Mouse (Mus musculus) heart, postnatal 0 days (tissue): ENCODE measurements around the gene Rgs14. TPM values are rescaled to one million over a fixed set of nuclear protein-coding genes. Genes with fewer than 3 reads are reported as not detected.

Experiments used
- ATAC-seq: fragments of 200-750 bp; cut with Nextera tagmentation; 2 replicates; pipeline ENCODE4 v1.8.0; 2017; ENCODE audit warnings: low read depth, moderate number of reproducible peaks, moderate library complexity; ENCODE audit not compliant: insufficient read depth
- DNase-seq: peaks from one replicate; pipeline ENCODE4 v3.0.0-alpha.2; 2016; ENCODE audit warnings: low spot score
- H3K27ac ChIP-seq: fragments of 300-500 bp; sonication (generic); 2 replicates; pipeline ENCODE4 v1.5.1; 2014; ENCODE audit warnings: low read depth, mild to moderate bottlenecking
- H3K27me3 ChIP-seq: fragments of 300-500 bp; sonication (generic); 2 replicates; pipeline ENCODE4 v1.6.1; 2014; ENCODE audit warnings: low read length, mixed read lengths; ENCODE audit not compliant: control insufficient read depth, insufficient read depth
- H3K36me3 ChIP-seq: fragments of 300-500 bp; sonication (generic); replicated peaks from 2 replicates; pipeline ENCODE4 v1.6.1; 2014; ENCODE audit warnings: low read length, mixed read lengths; ENCODE audit not compliant: control insufficient read depth, insufficient read depth
- H3K4me1 ChIP-seq: fragments of 300-500 bp; sonication (generic); 2 replicates; pipeline ENCODE4 v1.6.1; 2014; ENCODE audit warnings: antibody characterized with exemption; ENCODE audit not compliant: control insufficient read depth, insufficient read depth
- H3K4me2 ChIP-seq: fragments of 300-500 bp; sonication (generic); 2 replicates; pipeline ENCODE4 v1.6.1; 2014; ENCODE audit warnings: low read depth, mild to moderate bottlenecking, low read length, moderate library complexity
- H3K4me3 ChIP-seq: fragments of 300-500 bp; sonication (generic); 2 replicates; pipeline ENCODE4 v1.5.1; 2014; ENCODE audit warnings: low read depth, low read length
- H3K9ac ChIP-seq: fragments of 300-500 bp; sonication (generic); replicated peaks from 2 replicates; pipeline ENCODE4 v1.6.1; 2014; ENCODE audit warnings: low read depth, low read length, mixed read lengths
- H3K9me3 ChIP-seq: fragments of 300-500 bp; sonication (generic); replicated peaks from 2 replicates; pipeline ENCODE4 v1.6.1; 2016; ENCODE audit warnings: low read length; ENCODE audit not compliant: control insufficient read depth
- CTCF ChIP-seq: IDR thresholded peaks from 2 replicates; pipeline ENCODE4 v1.5.1; 2016; ENCODE audit warnings: antibody characterized with exemption, control low read depth, low read depth
- EP300 ChIP-seq: IDR thresholded peaks from 2 replicates; pipeline ENCODE4 v1.6.1; 2016; ENCODE audit warnings: antibody characterized with exemption, low read depth
- whole genome bisulfite sequencing: fragments of 180-500 bp; shearing (Covaris S2); extraction: QIAGEN DNeasy Blood & Tissue Kit; methylation state at CpG from one replicate; pipeline ENCODE4 v1.1.7; 2014; 5-methylcytosine and 5-hydroxymethylcytosine counted together
- polyA plus RNA-seq: library from polyadenylated mRNA; unstranded; fragments of >200 nt; fragmentation: Nextera tagmentation; extraction: Ambion mirVana; gene quantifications from 2 replicates; pipeline ENCODE4 v1.2.1, GENCODE M21; 2015
- total RNA-seq: library from RNA; depleted of rRNA; stranded (reverse); fragments of >200 nt; gene quantifications from 2 replicates; pipeline ENCODE4 v1.2.3, GENCODE M21; 2014; ENCODE audit warnings: low replicate concordance

Rgs14 gene
- total and polyA plus RNA-seq, 2 experiments from 2014 or later: 0.30 to 1.1 TPM

- ATAC-seq: peak; percentile 79
- peaks cover 83% of the 10 kb centered on the region for H3K27me3 ChIP-seq
- H3K4me3 ChIP-seq: no peak overlapping the region
- no peaks in the 10 kb centered on the region for H3K36me3 ChIP-seq
- 11% methylated on average over 12 of the region's 12 CpGs for WGBS
- H3K9ac ChIP-seq: no peak overlapping the region
- H3K4me2 ChIP-seq: no peak overlapping the region
- peak; percentile 88 for TF ChIP-seq CTCF
- no peak for TF ChIP-seq EP300
- H3K9me3 ChIP-seq: no peaks in the 10 kb centered on the region
- H3K4me1 ChIP-seq: no peaks in the 10 kb centered on the region; the same call in 1 of the 2 replicates
- DNase-seq: peak; percentile 59
- no peak overlapping the region for H3K27ac ChIP-seq
Observed at GRCm38 (mm10) chr13:55418004-55418403, 48.5 kb downstream of the Rgs14 start.

- no peak for ATAC-seq
- H3K27me3 ChIP-seq: peaks cover 71% of the 10 kb centered on the region
Observed at GRCm38 (mm10) chr13:55419142-55419541, 49.6 kb downstream of the Rgs14 start.

GRCm38 (mm10) chr13:55420018-55420932 is 50.7 kb downstream of the Rgs14 start:
- peak overlapping the region; percentile 47 for H3K4me2 ChIP-seq
- DNase-seq (no peak), ATAC-seq (no peak)
- no peaks in the 10 kb centered on the region for H3K9me3 ChIP-seq
- WGBS: 21% methylated on average over 51 of the region's 51 CpGs
- H3K9ac ChIP-seq: no peak overlapping the region
- no peak for TF ChIP-seq CTCF
- TF ChIP-seq EP300: no peak
- no peaks in the 10 kb centered on the region for H3K36me3 ChIP-seq
- H3K27ac ChIP-seq: no peak overlapping the region
- H3K27me3 ChIP-seq: peaks cover 60% of the 10 kb centered on the region
- no peaks in the 10 kb centered on the region; the same call in 1 of the 2 replicates for H3K4me1 ChIP-seq
- H3K4me3 ChIP-seq: peak overlapping the region; percentile 27

More at GRCm38 (mm10) chr13:55419142-55419541, 49.6 kb downstream of the Rgs14 start:
- TF ChIP-seq EP300 (no peak), CTCF (no peak)
- Histone ChIP-seq H3K4me1 (no peaks in the 10 kb centered on the region; the same call in 1 of the 2 replicates), H3K27ac (no peak overlapping the region), H3K9ac (no peak overlapping the region), H3K36me3 (no peaks in the 10 kb centered on the region), H3K4me3 (no peak overlapping the region), H3K9me3 (no peaks in the 10 kb centered on the region), H3K4me2 (no peak overlapping the region)
- WGBS: 76% methylated on average over 5 of the region's 5 CpGs
- no peak for DNase-seq

- H3K9ac ChIP-seq: peak overlapping the region; percentile 6; the same call in 1 of the 2 replicates
- H3K27ac ChIP-seq: no peak overlapping the region
- no peaks in the 10 kb centered on the region for H3K9me3 ChIP-seq
- H3K27me3 ChIP-seq: peaks cover 62% of the 10 kb centered on the region
- peak overlapping the region; percentile 47 for H3K4me2 ChIP-seq
- TF ChIP-seq EP300: no peak
- peak; percentile 74 for TF ChIP-seq CTCF
- ATAC-seq (peak; percentile 69), DNase-seq (peak; percentile 42)
- peak overlapping the region; percentile 27 for H3K4me3 ChIP-seq
- no peaks in the 10 kb centered on the region; the same call in 1 of the 2 replicates for H3K4me1 ChIP-seq
- no peaks in the 10 kb centered on the region for H3K36me3 ChIP-seq
- 12% methylated on average over 35 of the region's 35 CpGs for WGBS
Observed at GRCm38 (mm10) chr13:55420933-55421800, 51.6 kb downstream of the Rgs14 start.

- no peak within 1 kb of the TSS for H3K27ac ChIP-seq
- 79% methylated on average over 10 of the region's 10 CpGs for WGBS
- TF ChIP-seq CTCF: no peak
- no peak for TF ChIP-seq EP300
- H3K4me2 ChIP-seq: no peak within 1 kb of the TSS
- no peaks in the 10 kb centered on the region for H3K36me3 ChIP-seq
- DNase-seq: no peak
- H3K4me1 ChIP-seq: no peaks in the 10 kb centered on the region; the same call in 1 of the 2 replicates
- no peak for ATAC-seq
- H3K4me3 ChIP-seq: no peak within 1 kb of the TSS
- H3K27me3 ChIP-seq: peaks cover 23% of the 10 kb centered on the region
- no peak within 1 kb of the TSS for H3K9ac ChIP-seq
- H3K9me3 ChIP-seq: no peaks in the 10 kb centered on the region
Observed at GRCm38 (mm10) chr13:55426613-55427012, 57.1 kb downstream of the Rgs14 start, which contains the start of gene F12. TSS of gene F12 (minus strand) at chr13:55426793.
